Mouse (Mus musculus) adrenal gland, postnatal 0 days (tissue): ENCODE measurements around the gene LTO1. TPM values are rescaled to one million over a fixed set of nuclear protein-coding genes. Genes with fewer than 3 reads are reported as not detected.

Experiments
- polyA plus RNA-seq: library from polyadenylated mRNA; unstranded; fragments of >200 nt; fragmentation: Nextera tagmentation; extraction: Ambion mirVana; gene quantifications from 2 replicates; pipeline ENCODE4 v1.2.1, GENCODE M21; 2015

LTO1 gene
- polyA plus RNA-seq: 19.7 and 20.0 TPM in 2 replicates

GRCm38 (mm10) chr7:144914948-144915750 lies at the start of gene LTO1:
TSS of gene LTO1 (plus strand) at chr7:144915100.

GRCm38 (mm10) chr7:144896294-144897218 lies 18.3 kb upstream of the LTO1 start, which contains the start of gene Fgf15:
TSS of gene Fgf15 (plus strand) at chr7:144896531.

GRCm38 (mm10) chr7:144939344-144940002 lies 24.6 kb downstream of the LTO1 start, which contains the start of gene Ccnd1:
TSS of gene Ccnd1 (minus strand) at chr7:144939925.

Other genes with a start within 250 kb of the LTO1 start
- 18.7 and 28.7 TPM in 2 replicates for gene Ano1, start 163.1 kb upstream of the LTO1 start, polyA plus RNA-seq
- gene Fgf3, start 77.0 kb upstream of the LTO1 start, polyA plus RNA-seq: 0.30 and 0.68 TPM in 2 replicates
- not detected in 2 replicates for gene Fgf4, start 67.7 kb upstream of the LTO1 start, polyA plus RNA-seq
- 0.63 and 1.1 TPM in 2 replicates for gene Fgf15, start 18.6 kb upstream of the LTO1 start, polyA plus RNA-seq
- gene Ccnd1, start 24.8 kb downstream of the LTO1 start, polyA plus RNA-seq: 105 and 160 TPM in 2 replicates